Mouse (Mus musculus) C2C12 (cell line): ENCODE results near the gene Mt2.

Experiments
- CEBPB ChIP-seq: IDR thresholded peaks from one replicate; pipeline ENCODE4 v1.6.1; 2011; ENCODE audit warnings: low read depth, mild to moderate bottlenecking, control low read depth, moderate library complexity
- CTCF ChIP-seq: IDR thresholded peaks from one replicate; pipeline ENCODE4 v1.5.1; 2011; ENCODE audit not compliant: control insufficient read depth, insufficient read depth, insufficient read length
- MYOD1 ChIP-seq: IDR thresholded peaks from one replicate; pipeline ENCODE4 v1.6.1; 2011; ENCODE audit warnings: low read depth; ENCODE audit not compliant: control insufficient read depth, insufficient read length
- USF1 ChIP-seq: IDR thresholded peaks from one replicate; pipeline ENCODE4 v1.6.1; 2011; ENCODE audit warnings: low read depth, mild to moderate bottlenecking, control low read depth, moderate library complexity

- no peak for TF ChIP-seq CTCF
- TF ChIP-seq USF1 = no peak
- no peak for TF ChIP-seq MYOD1
- no peak for TF ChIP-seq CEBPB
Measured at GRCm38 (mm10) chr8:94180561-94180908, 8.1 kb downstream of the Mt2 start.
